Mouse (Mus musculus): ENCODE data around the gene Rbfox1. TPM values are rescaled to one million over a fixed set of nuclear protein-coding genes. Genes with fewer than 3 reads are reported as not detected.

Gene Rbfox1
- polyA plus RNA-seq, 1 experiment, result 1.5 TPM

DNA sequence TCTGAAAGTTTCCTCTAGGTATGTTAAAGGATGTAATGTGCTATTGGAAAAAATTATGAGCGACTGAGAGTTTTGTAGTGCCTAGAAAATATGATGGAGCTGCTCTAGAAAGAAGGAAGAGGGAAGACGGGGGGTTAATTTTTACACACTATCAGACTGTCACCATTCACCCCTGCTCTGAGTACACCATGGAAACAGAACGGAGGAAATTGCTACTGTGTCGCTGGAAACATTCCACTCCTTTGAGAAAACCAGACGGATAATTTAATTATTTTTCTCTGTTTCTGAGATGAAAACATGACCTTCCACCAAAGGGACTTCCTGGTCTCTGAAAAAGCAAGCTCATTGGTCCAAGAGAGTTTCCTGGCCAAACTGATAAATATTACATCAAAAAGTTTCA, 1077.4 kb downstream of the Rbfox1 start:
- Histone ChIP-seq H3K4me3 (ENCODE audit: insufficient read depth, low read depth, low read length) (no peak overlapping the region), H3K4me1 (ENCODE audit: control insufficient read depth, insufficient read depth, insufficient read length, low read length) (no peaks in the 10 kb centered on the region), H3K27ac (replicated peaks; ENCODE audit: low read depth, low read length) (no peak overlapping the region)

DNA sequence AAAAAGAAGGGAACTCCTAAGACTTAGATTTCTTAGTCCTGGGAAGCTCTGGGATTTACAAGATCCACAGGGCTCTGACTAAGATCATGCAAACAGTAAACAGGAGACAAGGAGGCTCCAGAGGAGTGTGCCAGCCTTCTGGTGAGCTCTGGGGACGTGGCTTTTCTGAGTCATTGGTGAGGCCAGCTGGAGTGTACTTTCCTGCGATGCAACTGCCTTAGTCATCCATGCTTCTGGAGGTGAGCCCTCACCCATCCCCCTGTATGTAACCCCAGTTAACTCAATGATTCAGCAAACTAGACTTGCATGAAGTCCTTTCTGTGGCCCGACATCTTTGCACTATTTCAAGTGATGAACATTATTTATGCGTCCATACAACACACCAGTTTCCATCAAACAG, 1078.4 kb downstream of the Rbfox1 start:
- Histone ChIP-seq H3K4me1 (ENCODE audit: control insufficient read depth, insufficient read depth, insufficient read length, low read length) (no peaks in the 10 kb centered on the region), H3K27ac (replicated peaks; ENCODE audit: low read depth, low read length) (no peak overlapping the region)

DNA sequence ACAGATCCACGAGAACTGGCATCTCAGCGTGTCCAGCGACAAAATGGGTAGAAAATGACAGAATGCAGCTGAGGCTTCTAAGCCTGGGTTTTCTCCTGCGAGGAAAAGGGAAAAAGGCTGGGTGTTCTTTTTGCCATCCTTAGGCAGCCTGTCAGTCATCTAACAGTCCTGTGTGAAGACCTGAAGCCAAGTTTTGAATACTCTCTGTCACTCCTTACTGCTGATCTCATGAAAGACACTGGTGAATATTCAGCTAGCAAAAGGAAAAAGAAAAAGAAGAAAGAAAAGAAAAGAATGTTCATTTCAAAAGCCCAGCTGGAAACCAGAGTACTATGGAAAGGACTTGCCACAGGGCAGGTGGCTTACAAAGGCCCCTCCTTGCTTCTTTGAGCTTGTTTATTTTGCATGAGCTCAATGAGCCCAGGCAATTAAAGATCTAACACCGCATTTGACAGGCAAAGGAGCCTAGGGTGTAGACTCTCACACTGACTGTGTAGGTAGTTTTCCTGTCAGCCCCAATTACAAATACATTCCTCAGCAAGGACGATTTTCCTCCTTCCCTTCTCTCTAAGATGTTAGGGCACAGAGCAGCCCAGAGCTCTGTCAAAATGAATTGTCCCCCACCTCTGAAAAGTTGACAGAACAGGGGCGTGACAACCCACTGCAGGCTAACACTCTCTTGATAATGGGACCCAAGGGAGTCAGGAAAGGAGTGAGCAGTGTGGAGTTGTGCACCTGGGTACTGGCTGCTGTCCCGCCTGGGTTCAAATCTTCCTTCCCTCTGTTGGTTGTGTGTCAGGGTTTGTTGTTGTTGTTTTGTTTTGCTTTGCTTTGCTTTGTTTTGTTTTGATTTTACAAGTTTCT, 1079.8 kb downstream of the Rbfox1 start:
- no peaks in the 10 kb centered on the region for H3K4me1 ChIP-seq (ENCODE audit: control insufficient read depth, insufficient read depth, insufficient read length, low read length)
- H3K4me3 ChIP-seq (ENCODE audit: insufficient read depth, low read depth, low read length), result no peak overlapping the region
- no peak overlapping the region for H3K27ac ChIP-seq (replicated peaks; ENCODE audit: low read depth, low read length)

More for the DNA sequence above, 1078.4 kb downstream of the Rbfox1 start:
- no peak overlapping the region for H3K4me3 ChIP-seq (ENCODE audit: insufficient read depth, low read depth, low read length)

DNA sequence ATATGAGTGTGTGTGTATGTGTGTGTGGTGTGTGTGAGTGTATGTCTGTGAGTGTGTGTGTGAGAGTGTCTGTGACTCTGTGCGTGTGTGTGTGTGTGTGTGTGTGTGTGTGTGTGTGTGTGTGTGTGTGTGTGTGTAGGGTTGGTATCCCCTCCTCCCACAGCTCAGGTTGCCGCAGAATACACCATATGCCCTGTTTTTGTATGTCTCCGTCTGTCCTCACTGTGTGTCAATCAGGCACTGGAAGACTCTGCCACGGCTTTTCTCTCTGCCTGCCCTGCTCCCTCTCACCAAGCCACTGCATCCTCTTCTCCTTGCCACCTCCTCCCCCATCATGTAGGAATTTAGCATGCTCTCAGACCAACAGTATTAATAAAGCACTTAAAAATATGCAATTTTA, 1084.8 kb downstream of the Rbfox1 start:
- Histone ChIP-seq H3K4me1 (ENCODE audit: control insufficient read depth, insufficient read depth, insufficient read length, low read length) (no peaks in the 10 kb centered on the region), H3K27ac (replicated peaks; ENCODE audit: low read depth, low read length) (no peak overlapping the region), H3K4me3 (ENCODE audit: insufficient read depth, low read depth, low read length) (no peak overlapping the region)

DNA sequence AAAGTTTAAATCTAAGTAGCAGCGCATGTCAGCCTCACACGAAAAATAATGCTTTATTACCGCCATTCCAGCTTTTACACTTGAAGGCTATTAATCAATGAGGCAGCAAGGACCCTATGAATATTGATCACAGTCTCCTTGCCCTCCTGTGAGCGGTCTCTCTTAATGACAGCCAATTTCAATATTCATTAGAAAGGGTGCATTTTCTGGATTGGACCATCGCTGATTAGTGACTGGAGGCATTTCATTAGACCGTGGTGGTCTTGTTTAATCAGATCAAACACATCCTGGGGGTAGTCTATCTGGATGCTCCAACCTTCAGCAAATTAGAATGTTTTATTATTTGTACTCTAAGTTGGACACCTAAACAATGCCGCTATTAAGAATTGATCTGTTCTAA, 1091.2 kb downstream of the Rbfox1 start:
- Histone ChIP-seq H3K4me3 (ENCODE audit: insufficient read depth, low read depth, low read length) (no peak overlapping the region), H3K27ac (replicated peaks; ENCODE audit: low read depth, low read length) (no peak overlapping the region), H3K4me1 (ENCODE audit: control insufficient read depth, insufficient read depth, insufficient read length, low read length) (no peaks in the 10 kb centered on the region)

DNA sequence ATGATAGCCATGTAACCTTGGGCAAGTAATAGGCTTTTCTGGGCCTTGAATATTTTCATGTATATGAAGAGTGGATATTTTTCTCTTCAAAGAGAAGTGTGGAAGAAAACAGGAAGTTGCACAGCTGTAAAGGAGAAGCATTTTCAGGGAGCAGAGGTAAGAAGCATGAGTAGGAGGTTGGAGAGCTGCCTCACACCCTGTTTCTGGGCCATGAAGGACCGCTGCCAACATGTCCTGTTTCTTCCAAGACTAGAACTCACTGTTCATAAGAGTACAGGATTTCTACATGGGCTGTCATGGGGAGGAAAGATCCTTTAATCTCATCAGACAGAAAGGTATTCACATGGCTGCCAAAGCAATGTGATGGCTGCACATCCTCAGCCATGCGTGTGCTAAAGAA, 1098.8 kb downstream of the Rbfox1 start:
- H3K4me3 ChIP-seq (ENCODE audit: insufficient read depth, low read depth, low read length), result no peak overlapping the region
- no peaks in the 10 kb centered on the region for H3K4me1 ChIP-seq (ENCODE audit: control insufficient read depth, insufficient read depth, insufficient read length, low read length)
- H3K27ac ChIP-seq (replicated peaks; ENCODE audit: low read depth, low read length), result no peak overlapping the region

DNA sequence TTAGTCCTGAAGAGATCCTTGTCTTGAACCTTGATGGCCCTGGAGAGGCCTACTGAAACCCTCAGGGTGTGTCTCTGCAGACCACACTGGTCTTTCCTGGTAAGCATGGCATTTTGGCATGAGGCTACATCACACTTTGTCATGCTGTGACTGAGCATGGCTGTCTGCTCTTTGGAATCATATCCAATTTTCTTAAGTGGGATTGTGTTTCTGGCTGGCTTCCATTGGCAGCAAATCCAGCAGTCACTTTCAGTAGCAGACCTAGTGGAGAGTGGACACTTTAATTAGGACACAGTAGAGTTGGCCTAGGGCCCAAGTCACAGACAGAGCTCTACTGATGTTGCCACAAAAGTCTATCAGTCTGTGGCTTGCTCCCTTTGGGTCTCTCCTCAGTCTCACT, 1100.9 kb downstream of the Rbfox1 start:
- Histone ChIP-seq H3K27ac (replicated peaks; ENCODE audit: low read depth, low read length) (no peak overlapping the region), H3K4me1 (ENCODE audit: control insufficient read depth, insufficient read depth, insufficient read length, low read length) (no peaks in the 10 kb centered on the region), H3K4me3 (ENCODE audit: insufficient read depth, low read depth, low read length) (no peak overlapping the region)

DNA sequence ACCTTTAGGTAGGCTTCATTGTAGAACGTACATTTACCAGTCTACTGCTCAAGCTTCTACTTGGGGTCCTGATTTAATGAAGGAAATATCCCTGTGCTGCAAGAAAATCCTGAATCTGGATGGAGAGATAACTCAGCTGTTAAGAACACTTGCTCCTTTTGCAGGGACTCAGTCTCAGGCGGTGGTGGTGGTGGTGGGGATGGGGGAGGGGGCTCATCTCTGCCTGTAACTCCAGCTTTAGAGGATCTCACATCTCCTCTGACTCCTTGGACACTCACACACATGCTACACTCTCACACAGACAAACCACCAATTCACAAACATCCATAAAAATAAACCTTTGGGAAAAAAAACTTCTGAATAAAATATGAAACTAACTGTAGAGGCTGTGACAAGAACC, 1101.3 kb downstream of the Rbfox1 start:
- H3K4me1 ChIP-seq (ENCODE audit: control insufficient read depth, insufficient read depth, insufficient read length, low read length), result no peaks in the 10 kb centered on the region
- H3K27ac ChIP-seq (replicated peaks; ENCODE audit: low read depth, low read length), result no peak overlapping the region
- no peak overlapping the region for H3K4me3 ChIP-seq (ENCODE audit: insufficient read depth, low read depth, low read length)

DNA sequence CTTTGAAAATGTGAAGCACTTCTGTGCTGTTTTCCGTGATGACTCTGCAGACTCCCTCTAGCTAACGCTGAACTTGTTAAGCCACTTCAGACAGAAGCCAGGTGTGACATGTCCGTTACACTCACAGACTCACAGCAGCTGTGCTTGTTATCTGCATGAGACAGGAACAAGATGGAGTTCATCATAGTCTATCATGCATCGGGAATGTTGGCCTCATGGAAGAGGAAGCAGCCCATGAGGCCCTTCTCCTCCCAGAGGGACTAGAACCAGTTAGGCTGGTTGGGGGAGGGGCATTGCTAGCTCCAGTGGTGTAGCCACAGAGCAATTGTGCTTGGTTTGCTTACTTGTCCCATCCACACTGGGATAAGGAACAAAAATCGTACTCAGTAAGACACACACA, 1107.1 kb downstream of the Rbfox1 start:
- Histone ChIP-seq H3K4me1 (ENCODE audit: control insufficient read depth, insufficient read depth, insufficient read length, low read length) (no peaks in the 10 kb centered on the region), H3K27ac (replicated peaks; ENCODE audit: low read depth, low read length) (no peak overlapping the region), H3K4me3 (ENCODE audit: insufficient read depth, low read depth, low read length) (no peak overlapping the region)

DNA sequence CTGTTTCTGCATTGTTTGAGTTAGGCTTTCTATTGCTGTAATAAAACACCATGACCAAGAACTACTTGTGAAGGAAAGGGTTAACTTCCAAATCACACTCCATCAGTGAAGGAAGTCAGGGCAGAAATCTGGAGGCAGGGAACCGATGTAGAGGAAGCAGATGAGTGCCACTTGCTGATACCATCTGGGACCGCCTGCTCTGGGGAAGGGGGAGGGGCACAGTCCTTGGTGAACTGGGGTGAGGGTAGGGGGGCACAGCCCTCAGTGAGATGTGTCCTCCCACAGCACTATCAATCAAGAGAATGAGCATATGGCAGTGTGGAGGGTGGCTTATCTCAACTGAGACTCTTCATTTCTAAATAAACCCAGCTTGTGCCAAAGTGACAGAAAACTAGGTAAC, 1108.0 kb downstream of the Rbfox1 start:
- H3K4me3 ChIP-seq (ENCODE audit: insufficient read depth, low read depth, low read length), result no peak overlapping the region
- no peak overlapping the region for H3K27ac ChIP-seq (replicated peaks; ENCODE audit: low read depth, low read length)
- H3K4me1 ChIP-seq (ENCODE audit: control insufficient read depth, insufficient read depth, insufficient read length, low read length), result no peaks in the 10 kb centered on the region

DNA sequence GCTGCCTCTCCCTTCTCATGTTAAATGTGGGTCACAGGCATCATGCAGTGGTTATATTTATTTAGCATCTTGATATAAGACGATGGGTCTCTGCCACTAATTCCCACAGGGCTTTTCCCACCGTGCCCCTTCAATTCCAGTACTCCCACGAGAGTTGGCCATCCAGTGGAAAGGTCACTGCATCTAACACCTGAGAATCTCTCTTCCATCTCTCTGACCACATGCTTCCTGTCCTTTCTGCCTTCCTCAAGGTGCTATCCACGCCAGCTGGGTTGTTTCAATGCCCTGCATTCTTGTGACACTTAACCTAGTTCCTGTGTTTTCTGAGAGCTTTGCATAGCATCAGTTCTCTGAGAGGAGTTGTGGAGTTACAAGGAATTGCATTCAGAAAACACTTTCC, 1112.0 kb downstream of the Rbfox1 start:
- H3K27ac ChIP-seq (replicated peaks; ENCODE audit: low read depth, low read length), result no peak overlapping the region
- no peak overlapping the region for H3K4me3 ChIP-seq (ENCODE audit: insufficient read depth, low read depth, low read length)
- no peaks in the 10 kb centered on the region for H3K4me1 ChIP-seq (ENCODE audit: control insufficient read depth, insufficient read depth, insufficient read length, low read length)

DNA sequence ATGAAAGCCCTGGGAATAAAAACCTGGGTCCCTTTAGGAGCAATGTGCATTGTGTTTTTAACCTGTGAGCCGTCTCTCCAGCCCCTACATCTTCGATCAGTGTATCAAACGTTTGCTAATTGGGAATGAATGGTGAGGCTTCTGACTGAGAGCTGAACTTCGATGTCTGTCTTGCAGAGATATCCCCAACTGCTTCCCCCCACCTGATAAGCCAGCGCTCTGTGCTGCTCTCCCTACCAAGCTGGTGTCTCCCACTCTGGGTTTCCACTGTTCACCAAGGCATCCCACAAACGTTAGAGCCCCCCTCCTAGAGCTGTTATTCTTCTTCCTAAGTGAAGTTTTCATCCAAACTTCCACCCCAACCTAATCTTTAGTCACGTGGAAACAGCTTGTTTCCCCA, 1112.7 kb downstream of the Rbfox1 start:
- no peak overlapping the region for H3K4me3 ChIP-seq (ENCODE audit: insufficient read depth, low read depth, low read length)
- no peaks in the 10 kb centered on the region for H3K4me1 ChIP-seq (ENCODE audit: control insufficient read depth, insufficient read depth, insufficient read length, low read length)
- no peak overlapping the region for H3K27ac ChIP-seq (replicated peaks; ENCODE audit: low read depth, low read length)

DNA sequence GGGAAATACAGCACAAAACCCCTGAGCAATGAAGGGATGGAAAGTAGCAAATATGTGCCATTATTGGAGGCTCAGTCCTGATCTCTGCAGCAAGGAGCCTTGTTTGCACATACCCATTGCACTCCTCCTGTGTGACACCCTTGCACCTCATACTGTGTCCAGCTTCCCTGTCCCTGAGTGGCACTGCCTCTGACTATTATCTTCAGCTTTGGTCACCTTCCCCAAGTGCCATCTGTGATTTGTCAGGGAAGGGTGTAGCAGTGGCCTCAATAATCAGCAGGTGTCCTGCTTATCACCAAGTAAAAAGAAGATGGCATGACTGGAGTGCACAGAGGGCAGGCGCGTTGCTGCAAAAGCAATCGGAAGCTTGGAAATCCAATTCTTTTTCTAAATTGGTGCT, 1119.4 kb downstream of the Rbfox1 start:
- H3K4me1 ChIP-seq (ENCODE audit: control insufficient read depth, insufficient read depth, insufficient read length, low read length), result no peaks in the 10 kb centered on the region
- no peak overlapping the region for H3K4me3 ChIP-seq (ENCODE audit: insufficient read depth, low read depth, low read length)
- no peak overlapping the region for H3K27ac ChIP-seq (replicated peaks; ENCODE audit: low read depth, low read length)

DNA sequence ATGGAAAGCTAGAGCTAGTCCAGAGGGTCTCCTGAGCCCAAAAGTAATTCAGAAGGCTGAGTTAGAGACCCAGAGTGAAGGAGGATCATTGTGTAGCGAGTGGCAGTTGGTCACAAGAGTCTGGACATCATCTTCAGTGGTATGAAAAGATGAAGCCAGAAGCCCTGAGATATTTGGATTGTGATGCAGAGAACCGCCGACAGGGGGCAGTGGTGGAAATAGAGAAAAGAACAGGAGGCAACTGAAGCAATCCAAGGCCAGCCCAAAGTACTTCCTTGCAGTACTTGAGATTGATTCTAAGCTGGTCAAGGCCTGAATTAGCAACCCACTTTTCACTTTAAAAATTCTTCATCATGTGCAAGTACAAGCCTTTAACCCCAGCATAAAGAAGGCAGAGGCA, 1120.3 kb downstream of the Rbfox1 start:
- Histone ChIP-seq H3K27ac (replicated peaks; ENCODE audit: low read depth, low read length) (no peak overlapping the region), H3K4me3 (ENCODE audit: insufficient read depth, low read depth, low read length) (no peak overlapping the region)

DNA sequence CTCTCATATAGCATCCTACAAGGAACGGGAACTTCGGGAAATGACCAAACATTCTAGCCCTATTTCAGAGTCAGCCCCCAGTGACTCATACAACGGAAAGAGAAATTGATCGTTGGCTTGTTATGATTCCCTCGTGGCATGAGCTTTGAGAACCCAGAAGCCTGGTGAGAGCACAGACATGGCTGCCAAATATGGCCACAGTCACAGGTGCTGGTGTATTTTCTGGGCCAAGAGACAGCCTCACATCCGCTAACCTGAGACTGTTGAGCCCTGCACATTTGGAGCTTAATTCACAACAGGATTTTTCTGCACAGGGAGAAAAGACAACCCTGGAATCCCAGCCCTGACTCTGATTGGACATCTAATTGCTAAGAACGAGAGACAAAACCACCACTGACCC, 1132.2 kb downstream of the Rbfox1 start:
- no peak overlapping the region for H3K27ac ChIP-seq (replicated peaks; ENCODE audit: low read depth, low read length)
- H3K4me1 ChIP-seq (ENCODE audit: control insufficient read depth, insufficient read depth, insufficient read length, low read length), result no peaks in the 10 kb centered on the region
- H3K4me3 ChIP-seq (ENCODE audit: insufficient read depth, low read depth, low read length), result no peak overlapping the region

More for the DNA sequence above, 1120.3 kb downstream of the Rbfox1 start:
- H3K4me1 ChIP-seq (ENCODE audit: control insufficient read depth, insufficient read depth, insufficient read length, low read length), result no peaks in the 10 kb centered on the region

DNA sequence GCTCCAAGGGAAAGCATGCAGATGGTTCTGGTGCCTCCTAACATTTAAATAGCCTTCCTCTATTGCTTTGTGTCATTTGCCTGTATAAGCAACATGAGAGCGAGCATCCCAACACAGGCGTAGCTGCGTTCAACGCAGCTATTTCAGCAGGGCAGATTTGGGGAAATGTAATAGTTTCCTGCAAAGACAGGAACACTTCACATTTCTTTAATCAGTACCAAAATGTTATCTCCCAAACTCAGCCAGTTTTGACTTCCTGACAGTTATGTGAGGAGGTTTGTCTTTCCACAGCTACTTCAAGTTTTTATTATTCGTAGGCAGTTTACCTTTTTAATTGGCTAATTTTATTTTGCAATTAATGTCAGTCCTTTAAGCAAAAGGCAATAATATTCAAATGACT, 1149.1 kb downstream of the Rbfox1 start:
- no peak overlapping the region for H3K4me3 ChIP-seq (ENCODE audit: insufficient read depth, low read depth, low read length)
- H3K4me1 ChIP-seq (ENCODE audit: control insufficient read depth, insufficient read depth, insufficient read length, low read length), result no peaks in the 10 kb centered on the region
- H3K27ac ChIP-seq (replicated peaks; ENCODE audit: low read depth, low read length), result no peak overlapping the region

All from brown adipose tissue, adult 24 weeks (tissue).